Mouse (Mus musculus) spleen, adult 2 months (tissue): ENCODE results near the gene Erc2. TPM values are rescaled to one million over a fixed set of nuclear protein-coding genes. Genes with fewer than 3 reads are reported as not detected.

Experiments used
- DNase-seq, 2 experiments: peaks; one replicate each; pipeline versions ENCODE4 v3.0.0 to v3.0.0-alpha.2; 2012 to 2021; ENCODE audit warnings: low spot score in 2 of 2, low read depth in 1 of 2
- H3K27ac ChIP-seq: fragments of 200-500 bp; 2 replicates; pipeline ENCODE4 v1.5.1; 2012; ENCODE audit warnings: low read length, inconsistent platforms; ENCODE audit not compliant: insufficient read depth
- H3K27me3 ChIP-seq: fragments of 200-500 bp; 2 replicates; pipeline ENCODE4 v1.6.1; 2012; ENCODE audit warnings: mild to moderate bottlenecking, moderate library complexity, low read length, inconsistent platforms; ENCODE audit not compliant: control insufficient read depth, insufficient read depth
- H3K36me3 ChIP-seq: fragments of 200-500 bp; 2 replicates; pipeline ENCODE4 v1.6.1; 2012; ENCODE audit warnings: mild to moderate bottlenecking, low read length, inconsistent platforms; ENCODE audit not compliant: control insufficient read depth, insufficient read depth
- H3K4me1 ChIP-seq: fragments of 200-500 bp; 2 replicates; pipeline ENCODE4 v1.6.1; 2011; ENCODE audit warnings: inconsistent platforms; ENCODE audit not compliant: control insufficient read depth, insufficient read depth, insufficient read length
- H3K4me3 ChIP-seq: fragments of 200-500 bp; 2 replicates; pipeline ENCODE4 v1.5.1; 2011; ENCODE audit warnings: mild to moderate bottlenecking, inconsistent platforms; ENCODE audit not compliant: insufficient read depth, insufficient read length; ENCODE audit errors: extremely low read depth
- CTCF ChIP-seq: fragments of 200-500 bp; IDR thresholded peaks from 2 replicates; pipeline ENCODE4 v1.5.1; 2011; ENCODE audit warnings: mild to moderate bottlenecking, inconsistent platforms; ENCODE audit not compliant: insufficient read depth, insufficient read length, insufficient replicate concordance; ENCODE audit errors: extremely low read depth
- POLR2A ChIP-seq: fragments of 200-500 bp; IDR thresholded peaks from 2 replicates; pipeline ENCODE4 v1.6.1; 2011; ENCODE audit warnings: low read depth, low read length, inconsistent platforms
- WGBS: fragments of 180-500 bp; shearing (Covaris S2); methylation state at CpG from one replicate; pipeline ENCODE4 v1.1.7; 2018; 5-methylcytosine and 5-hydroxymethylcytosine counted together
- polyA plus RNA-seq: library from polyadenylated mRNA; depleted of rRNA; stranded (reverse); fragments of >200 nt; gene quantifications from 2 replicates; pipeline ENCODE4 v1.2.3, GENCODE M21; 2012

The Erc2 gene
- polyA plus RNA-seq, 1 experiment: 0.11 TPM

GRCm38 (mm10) chr14:28505051-28505585 lies 882.9 kb downstream of the Erc2 start:
- WGBS: 1% methylated on average over 22 of the region's 22 CpGs
- Histone ChIP-seq H3K27me3 (peaks cover 12% of the 10 kb centered on the region), H3K36me3 (no peaks in the 10 kb centered on the region), H3K27ac (peak overlapping the region; percentile 66; the same call in 1 of the 2 replicates), H3K4me3 (peak overlapping the region; percentile 28; the same call in 1 of the 2 replicates), H3K4me1 (no peaks in the 10 kb centered on the region; the same call in 1 of the 2 replicates)
- no peak for DNase-seq
- TF ChIP-seq CTCF (no peak), POLR2A (no peak)

- peak overlapping the region; percentile 32; the same call in 1 of the 2 replicates for H3K4me3 ChIP-seq
- H3K4me1 ChIP-seq: no peaks in the 10 kb centered on the region; the same call in 1 of the 2 replicates
- H3K27ac ChIP-seq: peak overlapping the region; percentile 26; the same call in 1 of the 2 replicates
- no peaks in the 10 kb centered on the region for H3K36me3 ChIP-seq
- 1% methylated on average over 60 of the region's 62 CpGs for WGBS
- DNase-seq: no peak
- TF ChIP-seq CTCF: no peak
- peaks cover 12% of the 10 kb centered on the region for H3K27me3 ChIP-seq
Measured at GRCm38 (mm10) chr14:28505586-28506375, 883.6 kb downstream of the Erc2 start.

DNA sequence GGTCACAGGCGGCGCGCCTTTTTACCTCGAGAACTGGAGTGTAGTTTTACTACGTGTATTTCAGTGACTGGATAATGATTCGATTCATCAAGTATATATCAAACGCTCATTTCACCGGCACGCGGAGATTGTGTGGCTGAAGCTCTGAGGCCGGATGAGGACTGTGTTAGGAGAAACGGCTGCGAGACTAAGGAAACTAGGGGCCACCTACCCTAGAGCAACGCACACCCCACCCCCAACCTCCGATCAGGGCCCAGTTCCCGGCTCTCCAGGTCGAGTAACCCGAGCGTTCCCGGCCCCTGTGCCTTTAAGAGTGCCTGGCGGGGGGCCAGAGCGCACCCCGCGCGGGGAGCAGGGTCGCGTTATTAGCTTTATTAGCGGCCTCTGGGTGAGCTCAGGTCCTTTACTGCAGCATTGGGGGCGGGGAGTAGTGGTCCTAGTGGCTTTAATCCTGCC lies 884.2 kb downstream of the Erc2 start:
- TF ChIP-seq POLR2A (no peak), CTCF (no peak)
- Histone ChIP-seq H3K4me3 (peak overlapping the region; percentile 32), H3K4me1 (no peaks in the 10 kb centered on the region; the same call in 1 of the 2 replicates), H3K27me3 (peaks cover 12% of the 10 kb centered on the region), H3K36me3 (no peaks in the 10 kb centered on the region), H3K27ac (no peak overlapping the region)
- WGBS: 2% methylated on average over 29 of the region's 29 CpGs
- no peak for DNase-seq

GRCm38 (mm10) chr14:28507011-28507410 lies 884.8 kb downstream of the Erc2 start:
- Histone ChIP-seq H3K27ac (no peak overlapping the region), H3K27me3 (peaks cover 12% of the 10 kb centered on the region), H3K36me3 (no peaks in the 10 kb centered on the region), H3K4me1 (no peaks in the 10 kb centered on the region; the same call in 1 of the 2 replicates), H3K4me3 (peak overlapping the region; percentile 3; the same call in 1 of the 2 replicates)
- no peak for TF ChIP-seq POLR2A
- no peak for DNase-seq
- WGBS: 3% methylated on average over 15 of the region's 15 CpGs

GRCm38 (mm10) chr14:28507471-28507870 lies 885.2 kb downstream of the Erc2 start:
- Histone ChIP-seq H3K4me3 (peak overlapping the region; percentile 28), H3K27ac (no peak overlapping the region), H3K36me3 (no peaks in the 10 kb centered on the region), H3K27me3 (peaks cover 12% of the 10 kb centered on the region), H3K4me1 (no peaks in the 10 kb centered on the region; the same call in 1 of the 2 replicates)
- no peak for DNase-seq
- TF ChIP-seq POLR2A (no peak), CTCF (no peak)
- WGBS: 2% methylated on average over 18 of the region's 18 CpGs

- no peak for DNase-seq
- Histone ChIP-seq H3K27me3 (peaks cover 12% of the 10 kb centered on the region), H3K27ac (no peak overlapping the region), H3K4me1 (no peaks in the 10 kb centered on the region; the same call in 1 of the 2 replicates), H3K36me3 (no peaks in the 10 kb centered on the region), H3K4me3 (no peak overlapping the region)
- 21% methylated on average over 27 of the region's 27 CpGs for WGBS
- TF ChIP-seq POLR2A (no peak), CTCF (no peak)
Measured at GRCm38 (mm10) chr14:28508288-28509258, 886.3 kb downstream of the Erc2 start.
